Mouse (Mus musculus) lung, postnatal 0 days (tissue): Measurements from ENCODE around the gene Mpnd. TPM values are rescaled to one million over a fixed set of nuclear protein-coding genes. Genes with fewer than 3 reads are reported as not detected.

ENCODE experiments used
- ATAC-seq: fragments of 200-750 bp; cut with Nextera tagmentation; 2 replicates; pipeline ENCODE4 v1.8.0; 2017; ENCODE audit warnings: moderate library complexity
- DNase-seq: peaks from one replicate; pipeline ENCODE4 v3.0.0-alpha.2; 2016; ENCODE audit warnings: low spot score
- H3K27ac ChIP-seq: fragments of 300-500 bp; sonication (generic); 2 replicates; pipeline ENCODE4 v1.5.1; 2014; ENCODE audit warnings: antibody characterized with exemption, mild to moderate bottlenecking, low read length, mixed read lengths
- H3K27me3 ChIP-seq: fragments of 300-500 bp; sonication (generic); replicated peaks from 2 replicates; pipeline ENCODE4 v1.6.1; 2014; ENCODE audit warnings: low read length, mixed read lengths; ENCODE audit not compliant: insufficient read depth
- H3K36me3 ChIP-seq: fragments of 300-500 bp; sonication (generic); 2 replicates; pipeline ENCODE4 v1.6.1; 2014; ENCODE audit warnings: low read length, mixed read lengths; ENCODE audit not compliant: insufficient read depth
- H3K4me1 ChIP-seq: fragments of 300-500 bp; sonication (generic); 2 replicates; pipeline ENCODE4 v1.6.1; 2014; ENCODE audit warnings: antibody characterized with exemption, low read depth, low read length, mixed read lengths; ENCODE audit not compliant: insufficient read depth
- H3K4me2 ChIP-seq: fragments of 300-500 bp; sonication (generic); replicated peaks from 2 replicates; pipeline ENCODE4 v1.6.1; 2014; ENCODE audit warnings: low read depth, mild to moderate bottlenecking, low read length, moderate library complexity, mixed read lengths
- H3K4me3 ChIP-seq: fragments of 300-500 bp; sonication (generic); 2 replicates; pipeline ENCODE4 v1.5.1; 2014; ENCODE audit warnings: low read depth, low read length
- H3K9ac ChIP-seq: fragments of 300-500 bp; sonication (generic); replicated peaks from 2 replicates; pipeline ENCODE4 v1.6.1; 2014; ENCODE audit warnings: low read depth, mild to moderate bottlenecking
- H3K9me3 ChIP-seq: fragments of 300-500 bp; sonication (generic); 2 replicates; pipeline ENCODE4 v1.6.1; 2016; ENCODE audit warnings: low read length, mixed read lengths
- CTCF ChIP-seq: IDR thresholded peaks from 2 replicates; pipeline ENCODE4 v1.5.1; 2016; ENCODE audit warnings: antibody characterized with exemption, mild to moderate bottlenecking
- EP300 ChIP-seq: IDR thresholded peaks from 2 replicates; pipeline ENCODE4 v1.6.1; 2016; ENCODE audit warnings: antibody characterized with exemption, mild to moderate bottlenecking, control low read depth
- WGBS: fragments of 180-500 bp; shearing (Covaris S2); extraction: QIAGEN DNeasy Blood & Tissue Kit; methylation state at CpG from one replicate; pipeline ENCODE4 v1.1.7; 2014; 5-methylcytosine and 5-hydroxymethylcytosine counted together
- polyA plus RNA-seq: library from polyadenylated mRNA; unstranded; fragments of >200 nt; fragmentation: Nextera tagmentation; extraction: Ambion mirVana; gene quantifications from 2 replicates; pipeline ENCODE4 v1.2.1, GENCODE M21; 2015

The Mpnd gene
- polyA plus RNA-seq, 1 experiment from 2014 or later: 38.5 TPM

DNA sequence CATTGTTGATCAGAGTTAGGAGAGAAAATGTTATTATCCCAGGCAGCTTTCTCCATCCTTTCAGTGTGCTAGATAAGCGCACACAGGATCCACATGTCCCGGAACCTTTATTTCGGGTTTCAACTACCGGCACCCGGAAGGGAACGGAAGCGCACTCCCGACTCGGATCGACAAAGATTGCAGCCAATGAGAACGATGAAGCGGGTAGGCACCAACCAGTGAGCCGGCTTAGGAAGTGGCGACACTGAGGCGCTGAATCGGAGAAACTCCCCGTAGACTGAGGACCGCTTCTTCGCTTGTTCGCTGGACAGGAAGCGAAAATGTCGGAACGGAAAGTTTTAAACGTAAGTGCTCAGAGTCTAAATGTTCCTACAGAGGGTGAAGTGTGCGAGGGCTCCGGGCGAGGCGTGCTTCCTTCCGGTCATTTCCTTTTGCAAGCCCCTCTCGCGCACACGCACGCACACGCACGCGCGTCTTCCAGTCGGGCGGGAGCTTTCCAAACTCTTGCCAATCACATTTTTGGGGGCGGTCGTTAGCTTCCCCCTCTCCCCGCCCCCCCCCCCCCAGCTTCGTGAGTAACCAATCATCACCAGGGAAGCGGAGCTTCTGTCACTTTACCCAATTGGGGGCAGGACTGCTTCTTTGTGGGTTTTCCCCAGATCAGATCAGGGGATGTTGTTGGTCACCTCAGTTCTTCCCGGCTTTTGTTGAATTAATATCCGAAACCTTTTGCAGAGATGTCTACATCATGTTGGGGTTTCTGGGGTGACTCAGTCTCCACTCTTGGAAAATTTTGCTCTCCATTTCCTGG, 46.4 kb upstream of the Mpnd start, which contains the start of gene Yju2:
TSS of gene Yju2 (plus strand) at position 182 of the 811 bp plus-strand sequence.
- H3K4me3 ChIP-seq: peak within 1 kb of the TSS; percentile 46
- ATAC-seq: peak; percentile 95
- H3K36me3 ChIP-seq: no peaks in the 10 kb centered on the region
- H3K27ac ChIP-seq: peak within 1 kb of the TSS; percentile 90
- WGBS: under 1% methylated on average over 40 of the region's 46 CpGs
- TF ChIP-seq CTCF (0 out of 2 replicates have a peak, but pooled peaks have one; percentile 5), EP300 (peak; percentile 56; the same call in 1 of the 2 replicates)
- peaks cover 4% of the 10 kb centered on the region; the same call in 1 of the 2 replicates for H3K4me1 ChIP-seq
- DNase-seq: peak; percentile 97
- peak within 1 kb of the TSS; percentile 53 for H3K4me2 ChIP-seq
- peak within 1 kb of the TSS; percentile 33; the same call in 1 of the 2 replicates for H3K9ac ChIP-seq
- no peaks in the 10 kb centered on the region for H3K9me3 ChIP-seq
- H3K27me3 ChIP-seq: no peaks in the 10 kb centered on the region

DNA sequence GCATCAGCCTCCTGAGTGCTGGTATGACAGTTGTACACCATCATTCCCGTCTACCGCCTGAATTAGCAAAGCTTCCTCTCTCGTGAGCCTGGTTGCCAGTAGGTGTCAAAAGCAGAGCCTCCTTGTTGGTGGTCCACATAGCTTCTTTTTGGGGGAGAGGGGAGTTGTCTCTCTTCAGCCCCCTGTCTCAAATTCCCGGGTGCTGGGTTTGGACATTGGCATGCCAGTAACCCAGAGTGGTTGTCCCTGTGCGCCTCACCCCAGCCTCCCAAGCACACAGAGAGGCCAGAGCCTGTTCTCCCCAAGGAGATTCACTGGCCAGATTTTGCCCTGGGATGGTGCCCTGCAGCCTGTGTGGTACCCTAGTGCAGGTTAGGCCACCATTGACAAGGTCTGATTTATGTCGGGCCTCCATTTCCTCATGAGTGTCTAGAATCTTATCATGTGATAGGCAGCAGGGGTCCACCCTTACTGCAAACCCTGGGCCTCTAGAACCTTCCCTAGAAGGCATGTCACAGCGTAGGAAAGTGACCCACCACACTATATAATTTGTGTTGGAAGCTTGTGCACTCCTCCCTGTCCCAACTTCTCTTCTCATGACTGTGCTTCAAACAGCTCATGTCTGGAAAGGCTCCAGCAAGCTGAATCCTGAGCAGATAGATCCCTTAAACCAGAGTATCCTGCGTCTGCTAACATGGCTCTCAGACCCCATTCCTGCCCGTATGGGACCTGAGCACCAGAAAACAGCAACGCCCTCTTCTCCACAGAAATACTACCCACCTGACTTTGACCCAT, 45.4 kb upstream of the Mpnd start:
- Histone ChIP-seq H3K9me3 (no peaks in the 10 kb centered on the region), H3K36me3 (no peaks in the 10 kb centered on the region), H3K4me2 (peak overlapping the region; percentile 53), H3K4me3 (peak overlapping the region; percentile 46; the same call in 1 of the 2 replicates), H3K27me3 (no peaks in the 10 kb centered on the region), H3K4me1 (peaks cover 4% of the 10 kb centered on the region; the same call in 1 of the 2 replicates), H3K9ac (0 out of 2 replicates have a peak overlapping the region, but pooled peaks have one; percentile 23), H3K27ac (peak overlapping the region; percentile 90; the same call in 1 of the 2 replicates)
- TF ChIP-seq CTCF (no peak), EP300 (no peak)
- 67% methylated on average over 10 of the region's 10 CpGs for WGBS
- ATAC-seq: no peak
- DNase-seq: no peak

DNA sequence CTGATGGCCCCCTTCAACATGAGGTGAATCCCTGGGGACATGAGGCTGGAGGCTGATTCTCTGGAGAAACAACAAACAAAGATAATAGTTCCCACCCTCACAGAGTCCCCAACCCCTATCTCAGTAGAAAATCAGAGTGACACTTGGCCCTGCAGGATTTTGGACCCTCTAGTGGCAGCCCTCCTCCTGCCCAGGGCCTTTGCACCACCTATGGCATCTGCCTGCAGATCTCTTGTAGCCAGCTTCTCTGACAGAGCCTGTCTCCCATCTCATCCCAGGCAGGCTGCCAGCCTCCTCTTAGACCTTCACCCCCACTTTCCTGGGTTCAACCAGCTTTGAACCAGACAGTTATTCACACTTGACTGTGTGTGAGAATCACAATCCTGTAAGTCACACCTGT, 44.7 kb upstream of the Mpnd start:
- no peaks in the 10 kb centered on the region for H3K9me3 ChIP-seq
- H3K9ac ChIP-seq: no peak overlapping the region
- H3K4me3 ChIP-seq: no peak overlapping the region
- DNase-seq (no peak), ATAC-seq (no peak)
- H3K4me1 ChIP-seq: peaks cover 4% of the 10 kb centered on the region; the same call in 1 of the 2 replicates
- H3K36me3 ChIP-seq: no peaks in the 10 kb centered on the region
- no peak overlapping the region for H3K4me2 ChIP-seq
- no peaks in the 10 kb centered on the region for H3K27me3 ChIP-seq
- TF ChIP-seq CTCF (no peak), EP300 (no peak)
- H3K27ac ChIP-seq: no peak overlapping the region

DNA sequence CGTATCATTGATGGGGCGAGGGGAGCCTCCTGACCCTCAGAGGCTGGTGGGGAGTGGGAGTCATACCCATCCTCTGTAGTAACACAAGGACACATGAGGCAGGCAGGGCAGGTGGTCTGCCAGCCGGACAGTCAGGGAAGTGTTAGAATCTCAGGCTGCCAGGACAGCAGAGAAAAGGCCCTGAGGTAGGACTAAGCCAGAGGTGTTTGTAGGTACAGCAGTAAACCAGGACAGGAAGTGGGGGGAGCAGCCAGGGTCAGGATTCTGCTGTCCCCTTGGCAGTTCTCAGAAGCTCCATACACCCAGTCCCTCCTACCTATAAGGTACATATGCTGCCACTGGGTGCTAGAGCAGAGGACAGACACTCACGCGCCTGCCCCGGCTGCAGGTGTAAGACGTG, 43.9 kb upstream of the Mpnd start:
- no peak overlapping the region for H3K27ac ChIP-seq
- H3K27me3 ChIP-seq: no peaks in the 10 kb centered on the region
- no peak overlapping the region for H3K4me3 ChIP-seq
- peaks cover 5% of the 10 kb centered on the region; the same call in 1 of the 2 replicates for H3K36me3 ChIP-seq
- H3K4me2 ChIP-seq: no peak overlapping the region
- no peaks in the 10 kb centered on the region for H3K9me3 ChIP-seq
- no peak for DNase-seq
- peaks cover 4% of the 10 kb centered on the region; the same call in 1 of the 2 replicates for H3K4me1 ChIP-seq
- ATAC-seq: no peak
- WGBS: 94% methylated on average over 7 of the region's 7 CpGs
- TF ChIP-seq CTCF (no peak), EP300 (no peak)
- no peak overlapping the region for H3K9ac ChIP-seq

DNA sequence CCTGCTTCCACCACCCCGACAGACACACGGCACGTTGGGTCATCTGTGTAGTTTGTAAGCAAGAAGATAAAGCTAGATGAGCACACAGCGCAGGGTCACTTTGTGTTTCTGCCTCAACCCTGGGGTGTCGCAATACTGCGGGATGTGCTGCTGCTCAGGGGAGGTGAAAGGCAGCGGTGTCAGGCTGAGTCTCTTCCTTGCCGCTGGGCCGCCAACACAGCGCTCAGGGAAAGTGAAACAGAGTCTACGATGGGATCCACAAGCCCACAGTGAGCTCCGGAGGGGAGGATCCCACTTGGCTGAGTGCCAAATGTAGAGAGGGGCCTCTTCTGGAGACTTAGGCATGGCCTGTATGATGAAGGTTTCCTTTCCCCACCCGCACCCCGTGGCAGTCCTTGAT, 42.3 kb upstream of the Mpnd start:
- DNase-seq (peak; percentile 63), ATAC-seq (no peak)
- Histone ChIP-seq H3K4me1 (peaks cover 4% of the 10 kb centered on the region; the same call in 1 of the 2 replicates), H3K27ac (no peak overlapping the region), H3K9me3 (no peaks in the 10 kb centered on the region), H3K9ac (no peak overlapping the region), H3K27me3 (no peaks in the 10 kb centered on the region), H3K4me3 (no peak overlapping the region), H3K36me3 (peaks cover 11% of the 10 kb centered on the region), H3K4me2 (no peak overlapping the region)
- 64% methylated on average over 14 of the region's 14 CpGs for WGBS
- TF ChIP-seq CTCF (no peak), EP300 (no peak)

DNA sequence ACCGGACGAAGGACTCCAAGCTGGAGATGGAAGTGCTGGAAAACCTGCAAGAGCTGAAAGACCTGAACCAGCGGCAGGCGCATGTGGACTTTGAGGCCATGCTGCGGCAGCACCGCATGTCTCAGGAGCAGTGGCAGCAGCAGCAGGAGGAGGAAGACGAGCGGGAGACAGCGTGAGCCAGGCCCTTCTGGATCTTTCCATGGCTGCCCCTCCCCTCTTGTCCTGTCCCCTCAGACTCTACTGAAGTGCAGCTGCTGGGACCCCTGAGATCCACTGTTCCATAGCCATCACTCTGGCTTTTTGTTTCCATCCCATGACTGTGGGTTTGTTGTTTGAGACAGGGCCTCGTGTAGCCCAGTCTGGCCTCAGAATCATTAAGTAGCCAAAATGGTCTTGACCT, 41.0 kb upstream of the Mpnd start:
- Histone ChIP-seq H3K4me2 (no peak overlapping the region), H3K27ac (no peak overlapping the region), H3K4me1 (no peaks in the 10 kb centered on the region), H3K4me3 (no peak overlapping the region), H3K27me3 (no peaks in the 10 kb centered on the region), H3K9ac (no peak overlapping the region), H3K9me3 (no peaks in the 10 kb centered on the region), H3K36me3 (peaks cover 11% of the 10 kb centered on the region)
- TF ChIP-seq EP300: no peak
- TF ChIP-seq CTCF: no peak
- ATAC-seq: no peak
- no peak for DNase-seq
- WGBS: 95% methylated on average over 10 of the region's 10 CpGs
